Mouse (Mus musculus) G1E (cell line): ENCODE measurements around the gene Got2.

Experiments used
- CTCF ChIP-seq: IDR thresholded peaks from 2 replicates; pipeline ENCODE4 v1.5.1; 2012; ENCODE audit warnings: low read depth, low read length, inconsistent platforms, mixed read lengths
- GATA1 ChIP-seq: IDR thresholded peaks from 2 replicates; pipeline ENCODE4 v1.6.1; 2012; ENCODE audit warnings: borderline replicate concordance, low read length, inconsistent platforms, mixed read lengths

GRCm38 (mm10) chr8:95887578-95888284 lies 616 bp downstream of the Got2 start:
- TF ChIP-seq CTCF = no peak
- TF ChIP-seq GATA1 = no peak
